14 mouse cellular contexts compared by ENCODE assay signal in genomic region chr12:83536039-83536438, GRCm38 (mm10). TPM values are rescaled to one million over a fixed set of nuclear protein-coding genes. Genes with fewer than 3 reads are reported as not detected.
DNase-seq lines count a peak whose midpoint lies in the region; ATAC-seq and TF ChIP-seq lines count a peak whose summit lies in the region.
"Had no signal": no experiment of that assay in that cellular context is flagged by ENCODE, and none has a peak within 500 bp of the region (broad histone marks: within the 10 kb centered on the region; RNA-seq: fewer than 3 reads in every experiment).

No protein-coding gene starts in this region.

- no peaks in the 10 kb centered on the region for H3K79me2 ChIP-seq in CH12.LX (replicated peaks; ENCODE audit: control insufficient read depth, extremely low read depth, insufficient read depth, poor library complexity, severe bottlenecking)

- TF ChIP-seq POLR2A in CH12.LX (IDR thresholded peaks at IDR 0.05; ENCODE audit: low read depth, low read length) = no peak

- TF ChIP-seq CTCF in CH12.LX (conservative IDR thresholded peaks at IDR 0.05 in 1 of 2, IDR thresholded peaks at IDR 0.05 in 1 of 2; ENCODE audit: low read depth in 2 of 2, low read length in 2 of 2) = no peak

- ATAC-seq in forebrain, embryonic 13.5 days = peak; percentile 81
- no peak for ATAC-seq in forebrain, embryonic 11.5 days (replicated peaks; ENCODE audit: low FRiP score)
- no peak for ATAC-seq in embryonic facial prominence, embryonic 15.5 days (ENCODE audit: insufficient number of reproducible peaks, low FRiP score, low TSS enrichment, low read depth)
- ATAC-seq: intestine, embryonic 15.5 days had no signal

- H3K27me3 ChIP-seq in forebrain, embryonic 13.5 days = no peaks in the 10 kb centered on the region
- H3K27me3 ChIP-seq in forebrain, embryonic 11.5 days (ENCODE audit: control insufficient read depth, insufficient read depth, low read length) = no peaks in the 10 kb centered on the region
- H3K27me3 ChIP-seq in CH12.LX (replicated peaks) = no peaks in the 10 kb centered on the region
- H3K27me3 ChIP-seq in embryonic facial prominence, embryonic 15.5 days = no peaks in the 10 kb centered on the region
- H3K27me3 ChIP-seq: heart, embryonic 15.5 days; intestine, embryonic 15.5 days had no signal

- in situ Hi-C loops in CH12.LX (cut with MboI; ENCODE audit: low pct_ligation_motif_present, low pct_unique_long_range_greater_than_20kb, low sequenced_read_pairs) = no loop called here

- dilution Hi-C loops in CH12.LX (cut with MboI; ENCODE audit: extremely low pct_ligation_motif_present, extremely low pct_unique_long_range_greater_than_20kb, low sequenced_read_pairs) = no loop called here

- peaks cover 13% of the 10 kb centered on the region for H3K4me1 ChIP-seq in forebrain, embryonic 13.5 days
- peaks cover 5% of the 10 kb centered on the region for H3K4me1 ChIP-seq in forebrain, embryonic 11.5 days (replicated peaks; ENCODE audit: control insufficient read depth, insufficient read depth, low read length)
- H3K4me1 ChIP-seq in CH12.LX (ENCODE audit: control insufficient read depth in 1 of 2, insufficient read depth in 2 of 2) = peaks cover 10 to 13% of the 10 kb centered on the region in 2 experiments
- H3K4me1 ChIP-seq in embryonic facial prominence, embryonic 15.5 days = peaks cover 12% of the 10 kb centered on the region

- H3K27ac ChIP-seq in forebrain, embryonic 13.5 days = peak overlapping the region; percentile 52
- no peak overlapping the region for H3K27ac ChIP-seq in forebrain, embryonic 11.5 days (ENCODE audit: low read depth, low read length)
- H3K27ac ChIP-seq in CH12.LX (ENCODE audit: insufficient read depth, low read depth) = peak overlapping the region; percentile 55; the same call in 1 of the 2 replicates
- peak overlapping the region; percentile 48; the same call in 1 of the 2 replicates for H3K27ac ChIP-seq in embryonic facial prominence, embryonic 15.5 days (replicated peaks)
- H3K27ac ChIP-seq: heart, embryonic 15.5 days; intestine, embryonic 15.5 days had no signal

- no peaks in the 10 kb centered on the region for H3K9me3 ChIP-seq in forebrain, embryonic 13.5 days (replicated peaks)
- no peaks in the 10 kb centered on the region for H3K9me3 ChIP-seq in forebrain, embryonic 11.5 days (ENCODE audit: control insufficient read depth, low read length)
- no peaks in the 10 kb centered on the region for H3K9me3 ChIP-seq in CH12.LX (replicated peaks; ENCODE audit: low read length)
- H3K9me3 ChIP-seq in embryonic facial prominence, embryonic 15.5 days (replicated peaks) = no peaks in the 10 kb centered on the region
- H3K9me3 ChIP-seq: heart, embryonic 15.5 days; intestine, embryonic 15.5 days had no signal

- TF ChIP-seq EP300 in CH12.LX (IDR thresholded peaks at IDR 0.05; ENCODE audit: low read length) = no peak

- H3K36me3 ChIP-seq in forebrain, embryonic 13.5 days (ENCODE audit: poor library complexity, severe bottlenecking) = peaks cover 90% of the 10 kb centered on the region
- H3K36me3 ChIP-seq in forebrain, embryonic 11.5 days (ENCODE audit: control insufficient read depth, insufficient read depth, low read length) = no peaks in the 10 kb centered on the region
- peaks cover 39 to 91% of the 10 kb centered on the region in 2 experiments for H3K36me3 ChIP-seq in CH12.LX (replicated peaks in 1 of 2; ENCODE audit: control insufficient read depth in 1 of 2, insufficient read depth in 1 of 2, low read length in 1 of 2)
- H3K36me3 ChIP-seq in embryonic facial prominence, embryonic 15.5 days = peaks cover 80% of the 10 kb centered on the region

- H3K9ac ChIP-seq in forebrain, embryonic 13.5 days = peak overlapping the region; percentile 2; the same call in 1 of the 2 replicates
- H3K9ac ChIP-seq in forebrain, embryonic 11.5 days (ENCODE audit: low read length) = no peak overlapping the region
- no peak overlapping the region for H3K9ac ChIP-seq in CH12.LX (ENCODE audit: insufficient read depth, low read depth)
- H3K9ac ChIP-seq in embryonic facial prominence, embryonic 15.5 days = no peak overlapping the region
- H3K9ac ChIP-seq: heart, embryonic 15.5 days; intestine, embryonic 15.5 days had no signal

- 31% methylated on average over 9 of the region's 9 CpGs for WGBS in forebrain, embryonic 13.5 days
- 75% methylated on average over 9 of the region's 9 CpGs for WGBS in forebrain, embryonic 11.5 days
- WGBS in embryonic facial prominence, embryonic 15.5 days = 36% methylated on average over 9 of the region's 9 CpGs

- DNase-seq in forebrain, embryonic 11.5 days (ENCODE audit: low spot score) = no peak
- no peak for DNase-seq in CH12.LX (ENCODE audit: extremely low read depth)
- DNase-seq in mesoderm, embryonic 11.5 days (ENCODE audit: low read depth, low spot score) = peak; percentile 34
- no peak for DNase-seq in urinary bladder, postnatal 14 days (ENCODE audit: low spot score)
- no peak for DNase-seq in ovary, adult 18-20 months (ENCODE audit: low spot score)
- no peak for DNase-seq in natural killer cell, adult 2 months (ENCODE audit: low spot score in 2 of 2)
- DNase-seq: cerebellum, adult 9-11 months; gastrocnemius, postnatal 25 days; kidney, postnatal 4 days; thymus, adult 2 months had no signal

- no peak for TF ChIP-seq RAD21 in CH12.LX (IDR thresholded peaks at IDR 0.05; ENCODE audit: low read depth, low read length)

- no peak overlapping the region for H3K4me3 ChIP-seq in forebrain, embryonic 13.5 days
- no peak overlapping the region for H3K4me3 ChIP-seq in forebrain, embryonic 11.5 days (ENCODE audit: low read depth, low read length)
- no peak overlapping the region for H3K4me3 ChIP-seq in CH12.LX (replicated peaks in 1 of 3; ENCODE audit: low read depth in 2 of 3, low read length in 2 of 3, poor library complexity in 1 of 3)
- no peak overlapping the region for H3K4me3 ChIP-seq in embryonic facial prominence, embryonic 15.5 days (replicated peaks)
- H3K4me3 ChIP-seq: heart, embryonic 15.5 days; intestine, embryonic 15.5 days had no signal

- H3K4me2 ChIP-seq in forebrain, embryonic 13.5 days = no peak overlapping the region
- no peak overlapping the region for H3K4me2 ChIP-seq in forebrain, embryonic 11.5 days (ENCODE audit: low read depth, low read length, severe bottlenecking)
- 0 out of 2 replicates have a peak overlapping the region, but pooled peaks have one; percentile 18 for H3K4me2 ChIP-seq in CH12.LX (ENCODE audit: insufficient read depth, low read depth, poor library complexity, severe bottlenecking)
- H3K4me2 ChIP-seq in embryonic facial prominence, embryonic 15.5 days (replicated peaks) = 0 out of 2 replicates have a peak overlapping the region, but pooled peaks have one; percentile 2
- H3K4me2 ChIP-seq: heart, embryonic 15.5 days; intestine, embryonic 15.5 days had no signal

TF ChIP-seq in CH12.LX, 34 proteins besides CTCF, POLR2A, EP300 and RAD21:
- TF ChIP-seq BHLHE40 (IDR thresholded peaks at IDR 0.05; ENCODE audit: low read depth, low read length) (no peak), CHD2 (IDR thresholded peaks at IDR 0.05; ENCODE audit: low read length) (no peak), USF1 (IDR thresholded peaks at IDR 0.05; ENCODE audit: low read depth, low read length) (no peak), ETS1 (conservative IDR thresholded peaks at IDR 0.05; ENCODE audit: low read depth, low read length) (no peak), RCOR1 (conservative IDR thresholded peaks at IDR 0.05; ENCODE audit: low read depth, low read length) (no peak), MAX (IDR thresholded peaks at IDR 0.05; ENCODE audit: low read length) (no peak), PAX5 (IDR thresholded peaks at IDR 0.05; ENCODE audit: low read length) (no peak), MAFK (IDR thresholded peaks at IDR 0.05; ENCODE audit: insufficient replicate concordance, low read length) (no peak), HCFC1 (IDR thresholded peaks at IDR 0.05; ENCODE audit: low read depth, low read length) (no peak), POLR2AphosphoS2 (IDR thresholded peaks at IDR 0.05; ENCODE audit: low read depth, low read length) (no peak)

RNA-seq across cellular contexts. Expression of gene Dcaf4, which starts 15.8 kb away (rescaled TPM):
- 34.7 and 37.2 TPM in 2 replicates for polyA plus RNA-seq in forebrain, embryonic 13.5 days (2015; fragmentation: Nextera tagmentation; extraction: Ambion mirVana)
- polyA plus RNA-seq in forebrain, embryonic 11.5 days (2014; fragmentation: Nextera tagmentation; extraction: Ambion mirVana) = 24.4 and 26.7 TPM in 2 replicates
- 22.0 and 22.1 TPM in 2 replicates for total RNA-seq in CH12.LX (2012; rRNA removed)
- 21.5 and 23.6 TPM in 2 replicates for total RNA-seq in CH12.LX (2014; rRNA removed)
- 17.3 and 19.4 TPM in 2 replicates for polyA plus RNA-seq in CH12.LX (2012; ENCODE audit: insufficient read length, low read depth)
- 47.7 and 48.1 TPM in 2 replicates for polyA plus RNA-seq in embryonic facial prominence, embryonic 15.5 days (2015; fragmentation: Nextera tagmentation; extraction: Ambion mirVana)

RNA-seq across cellular contexts. Expression of gene Dpf3, which starts 48.5 kb away (rescaled TPM):
- polyA plus RNA-seq in forebrain, embryonic 13.5 days (2015; fragmentation: Nextera tagmentation; extraction: Ambion mirVana) = 7.9 and 9.0 TPM in 2 replicates
- 4.4 and 4.6 TPM in 2 replicates for polyA plus RNA-seq in forebrain, embryonic 11.5 days (2014; fragmentation: Nextera tagmentation; extraction: Ambion mirVana)
- total RNA-seq in CH12.LX (2012; rRNA removed) (0.42 TPM in 2 replicates), CH12.LX (2014; rRNA removed) (0.85 and 1.2 TPM in 2 replicates)
- polyA plus RNA-seq in CH12.LX (2012; ENCODE audit: insufficient read length, low read depth) = 1.2 and 3.2 TPM in 2 replicates
- polyA plus RNA-seq in embryonic facial prominence, embryonic 15.5 days (2015; fragmentation: Nextera tagmentation; extraction: Ambion mirVana) = 3.9 and 4.6 TPM in 2 replicates

Comparison
In these comparisons a context has a peak if more than half of its experiments do, and no peak if none do; other contexts are left out.
1. H3K4me2 ChIP-seq: peak in CH12.LX (single experiment) and embryonic facial prominence, embryonic 15.5 days (single experiment); none in forebrain, embryonic 13.5 days (single experiment) and forebrain, embryonic 11.5 days (single experiment).